Mouse (Mus musculus) kidney, embryonic 15.5 days (tissue): Measurements from ENCODE around the gene Tmem114. TPM values are rescaled to one million over a fixed set of nuclear protein-coding genes. Genes with fewer than 3 reads are reported as not detected.

Experiments used
- polyA plus RNA-seq: library from polyadenylated mRNA; unstranded; fragments of >200 nt; fragmentation: Nextera tagmentation; extraction: Ambion mirVana; gene quantifications from 2 replicates; pipeline ENCODE4 v1.2.1, GENCODE M21; 2015

Tmem114 gene
- polyA plus RNA-seq, 1 experiment from 2014 or later: 0.10 TPM

Other genes with a start within 250 kb of the Tmem114 start
- 15.4 and 19.4 TPM in 2 replicates for gene Mettl22, start 45.7 kb upstream of the Tmem114 start, polyA plus RNA-seq
- 40.4 and 41.4 TPM in 2 replicates for gene Abat, start 88.3 kb upstream of the Tmem114 start, polyA plus RNA-seq
- gene Pmm2, start 212.5 kb upstream of the Tmem114 start, polyA plus RNA-seq: 54.1 and 56.4 TPM in 2 replicates
- 19.8 and 20.9 TPM in 2 replicates for gene Tmem186, start 212.6 kb upstream of the Tmem114 start, polyA plus RNA-seq
- 76.8 and 80.8 TPM in 2 replicates for gene Carhsp1, start 247.0 kb upstream of the Tmem114 start, polyA plus RNA-seq